Mouse (Mus musculus) midbrain, embryonic 12.5 days (tissue): Measurements from ENCODE around the gene Bod1. TPM values are rescaled to one million over a fixed set of nuclear protein-coding genes. Genes with fewer than 3 reads are reported as not detected.

Experiments
- ATAC-seq: fragments of 200-750 bp; cut with Nextera tagmentation; 2 replicates; pipeline ENCODE4 v1.8.0; 2017; ENCODE audit warnings: low read depth, moderate TSS enrichment, moderate library complexity; ENCODE audit not compliant: low FRiP score
- H3K27ac ChIP-seq: fragments of 300-500 bp; sonication (generic); replicated peaks from 2 replicates; pipeline ENCODE4 v1.5.1; 2016; ENCODE audit warnings: mild to moderate bottlenecking
- H3K27me3 ChIP-seq: fragments of 300-500 bp; sonication (generic); 2 replicates; pipeline ENCODE4 v1.6.1; 2016; ENCODE audit warnings: mild to moderate bottlenecking
- H3K36me3 ChIP-seq: fragments of 300-500 bp; sonication (generic); 2 replicates; pipeline ENCODE4 v1.6.1; 2016
- H3K4me1 ChIP-seq: fragments of 300-500 bp; sonication (generic); 2 replicates; pipeline ENCODE4 v1.6.1; 2016
- H3K4me2 ChIP-seq: fragments of 300-500 bp; sonication (generic); replicated peaks from 2 replicates; pipeline ENCODE4 v1.6.1; 2016; ENCODE audit warnings: mild to moderate bottlenecking, moderate library complexity
- H3K4me3 ChIP-seq: fragments of 300-500 bp; sonication (generic); 2 replicates; pipeline ENCODE4 v1.5.1; 2016; ENCODE audit warnings: mild to moderate bottlenecking
- H3K9ac ChIP-seq: fragments of 300-500 bp; sonication (generic); replicated peaks from 2 replicates; pipeline ENCODE4 v1.6.1; 2016; ENCODE audit warnings: mild to moderate bottlenecking, moderate library complexity
- H3K9me3 ChIP-seq: fragments of 300-500 bp; sonication (generic); 2 replicates; pipeline ENCODE4 v1.6.1; 2016; ENCODE audit warnings: mild to moderate bottlenecking
- WGBS: fragments of 180-500 bp; shearing (Covaris S2); methylation state at CpG from one replicate; pipeline ENCODE4 v1.1.7; 2016; 5-methylcytosine and 5-hydroxymethylcytosine counted together
- polyA plus RNA-seq: library from polyadenylated mRNA; unstranded; fragments of >200 nt; fragmentation: Nextera tagmentation; extraction: Ambion mirVana; gene quantifications from 2 replicates; pipeline ENCODE4 v1.2.1, GENCODE M21; 2016

Gene Bod1
- polyA plus RNA-seq, 1 experiment from 2014 or later: 162 TPM

DNA sequence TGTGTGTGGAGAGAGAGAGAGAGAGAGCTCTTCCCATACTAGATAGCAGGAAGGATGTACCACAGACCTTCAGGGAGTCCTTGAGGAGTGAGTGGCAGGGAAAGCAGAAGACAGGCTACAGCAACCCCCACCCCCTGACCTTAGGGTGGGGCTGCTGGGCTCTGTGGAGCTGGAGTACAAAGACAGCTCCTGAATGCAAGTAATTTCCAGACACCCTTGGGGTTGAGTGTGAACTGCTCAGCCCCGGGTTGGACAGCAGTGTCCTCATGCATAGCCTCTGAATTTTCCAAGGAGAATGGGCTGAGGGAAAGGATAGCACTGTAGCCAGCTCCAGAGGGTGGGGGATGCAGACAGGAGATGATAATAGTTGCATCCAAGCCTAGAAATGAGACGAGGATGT is 50.9 kb downstream of the Bod1 start:
- no peaks in the 10 kb centered on the region for H3K4me1 ChIP-seq
- WGBS: 68% methylated on average over 2 of the region's 2 CpGs
- H3K27ac ChIP-seq: no peak overlapping the region
- no peak overlapping the region for H3K9ac ChIP-seq
- H3K27me3 ChIP-seq: no peaks in the 10 kb centered on the region
- no peaks in the 10 kb centered on the region for H3K9me3 ChIP-seq
- no peak overlapping the region for H3K4me2 ChIP-seq
- no peaks in the 10 kb centered on the region for H3K36me3 ChIP-seq
- ATAC-seq: no peak
- no peak overlapping the region for H3K4me3 ChIP-seq

DNA sequence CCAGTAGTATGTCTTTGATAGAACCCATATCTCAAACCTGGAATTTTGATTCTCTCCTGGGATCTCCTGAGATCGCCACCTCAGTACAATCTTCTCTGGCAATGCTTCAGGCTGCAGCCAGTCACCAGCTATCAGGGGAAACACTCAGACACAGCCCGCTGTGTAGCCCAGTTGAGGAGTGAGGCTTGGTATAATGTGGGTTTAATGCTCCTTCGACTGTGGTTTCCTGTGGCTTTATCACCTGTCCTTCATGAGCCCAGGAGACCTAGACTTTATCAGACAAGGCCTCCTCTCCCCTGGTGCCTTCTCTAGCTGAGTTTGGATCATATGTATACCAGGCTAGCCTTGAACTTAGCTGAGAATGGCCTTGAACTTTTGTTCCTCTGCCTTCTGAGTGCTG is 53.9 kb downstream of the Bod1 start:
- Histone ChIP-seq H3K4me2 (no peak overlapping the region), H3K4me3 (no peak overlapping the region), H3K36me3 (no peaks in the 10 kb centered on the region), H3K9me3 (no peaks in the 10 kb centered on the region), H3K4me1 (no peaks in the 10 kb centered on the region), H3K27ac (no peak overlapping the region), H3K9ac (no peak overlapping the region), H3K27me3 (no peaks in the 10 kb centered on the region)
- ATAC-seq: no peak
- 87% methylated on average over 3 of the region's 3 CpGs for WGBS

DNA sequence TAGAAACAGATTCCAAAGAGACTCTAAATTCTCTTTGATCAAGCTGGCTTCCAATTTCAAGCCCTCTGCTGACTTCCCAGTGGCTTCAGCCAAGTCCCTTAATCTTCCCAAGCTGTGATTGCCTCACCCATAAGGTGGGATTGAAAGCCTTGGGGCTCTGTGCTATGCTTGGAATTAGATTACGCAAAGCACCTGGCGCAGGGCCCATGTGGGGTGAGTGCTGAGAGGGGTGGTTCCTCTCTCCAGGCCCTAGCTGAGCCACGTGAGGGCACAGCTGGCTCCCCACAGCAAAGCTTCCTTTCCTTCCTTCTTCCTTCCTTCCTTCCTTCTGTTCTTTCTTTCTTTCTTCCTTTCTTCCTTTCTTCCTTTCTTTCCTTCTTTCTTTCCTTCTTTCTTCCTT is 54.4 kb downstream of the Bod1 start:
- Histone ChIP-seq H3K4me2 (no peak overlapping the region), H3K9ac (no peak overlapping the region), H3K4me3 (no peak overlapping the region), H3K27ac (no peak overlapping the region), H3K36me3 (no peaks in the 10 kb centered on the region), H3K27me3 (no peaks in the 10 kb centered on the region), H3K4me1 (no peaks in the 10 kb centered on the region), H3K9me3 (no peaks in the 10 kb centered on the region)
- no peak for ATAC-seq
- WGBS: 65% methylated on average over 3 of the region's 3 CpGs

DNA sequence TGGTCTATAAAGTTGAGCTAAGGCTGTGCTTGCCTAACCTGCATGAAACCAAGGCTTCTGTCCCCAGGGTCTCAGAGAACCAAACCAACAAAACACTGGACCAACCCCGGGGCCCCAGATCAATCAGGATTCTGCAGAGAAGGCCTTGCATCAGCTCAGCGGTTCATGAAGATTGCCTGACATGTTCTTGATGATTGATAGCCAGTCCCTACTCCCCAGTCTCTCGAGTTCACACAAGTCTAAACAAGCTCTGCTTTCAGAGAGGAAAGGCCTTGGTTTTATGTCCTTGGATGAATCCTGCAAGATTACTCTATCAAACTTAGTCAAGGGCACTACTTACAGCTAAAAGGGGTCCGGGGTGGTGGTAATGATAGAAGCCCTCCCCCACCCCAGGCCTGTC is 55.0 kb downstream of the Bod1 start:
- Histone ChIP-seq H3K27ac (no peak overlapping the region), H3K4me2 (no peak overlapping the region), H3K36me3 (no peaks in the 10 kb centered on the region), H3K9me3 (no peaks in the 10 kb centered on the region), H3K27me3 (no peaks in the 10 kb centered on the region), H3K4me3 (no peak overlapping the region), H3K9ac (no peak overlapping the region), H3K4me1 (no peaks in the 10 kb centered on the region)
- no peak for ATAC-seq
- 81% methylated on average over 4 of the region's 4 CpGs for WGBS

Other genes starting within 250 kb of the Bod1 start
- gene Cpeb4, start 200.3 kb upstream of the Bod1 start, polyA plus RNA-seq: 14.6 and 15.5 TPM in 2 replicates